Mouse (Mus musculus): Measurements from ENCODE around the gene Ch25h.

The Ch25h gene

GRCm38 (mm10) chr19:34471703-34472102, 3.3 kb downstream of the Ch25h start:
- CTCF ChIA-PET: no interaction called here

DNA sequence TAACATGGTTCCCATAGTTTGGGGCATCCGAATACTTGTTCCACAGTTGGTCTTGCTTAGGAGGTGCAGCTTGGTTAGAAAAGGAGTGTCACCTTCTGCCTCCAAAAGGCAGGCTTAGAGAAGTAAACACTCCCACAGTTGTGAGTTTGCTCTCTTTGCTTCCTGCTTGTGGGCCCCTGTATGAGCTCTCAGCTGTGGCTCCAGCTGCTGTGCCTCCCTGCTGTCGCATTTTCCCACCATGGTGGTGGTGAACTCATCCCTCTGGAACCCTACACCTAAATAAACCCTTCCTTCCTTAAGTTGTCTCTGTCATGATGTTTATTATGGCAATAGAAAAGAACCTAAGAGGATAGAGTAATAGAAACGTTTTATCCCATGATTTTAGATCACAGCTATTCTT, 6.2 kb downstream of the Ch25h start:
- CTCF ChIA-PET: no interaction called here

DNA sequence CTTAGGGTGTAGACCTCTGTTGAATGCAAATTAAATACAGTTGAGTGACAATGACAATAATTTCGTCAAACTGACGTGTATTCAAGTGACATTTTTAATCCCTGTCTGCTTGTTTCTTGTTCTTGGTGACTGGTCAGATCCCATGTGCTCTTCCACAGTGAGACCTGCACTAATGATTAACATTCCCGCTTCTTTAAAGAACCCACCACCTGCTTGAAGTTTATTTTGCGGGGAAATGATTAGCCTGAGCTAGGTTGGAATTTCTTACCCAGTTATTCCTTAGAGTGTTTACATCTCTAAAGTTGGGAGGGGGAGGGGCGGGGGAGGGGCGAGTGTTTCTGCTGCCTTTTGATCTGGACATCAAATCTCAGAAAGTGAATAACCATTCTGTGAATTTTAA, 6.7 kb downstream of the Ch25h start:
- CTCF ChIA-PET: no interaction called here

DNA sequence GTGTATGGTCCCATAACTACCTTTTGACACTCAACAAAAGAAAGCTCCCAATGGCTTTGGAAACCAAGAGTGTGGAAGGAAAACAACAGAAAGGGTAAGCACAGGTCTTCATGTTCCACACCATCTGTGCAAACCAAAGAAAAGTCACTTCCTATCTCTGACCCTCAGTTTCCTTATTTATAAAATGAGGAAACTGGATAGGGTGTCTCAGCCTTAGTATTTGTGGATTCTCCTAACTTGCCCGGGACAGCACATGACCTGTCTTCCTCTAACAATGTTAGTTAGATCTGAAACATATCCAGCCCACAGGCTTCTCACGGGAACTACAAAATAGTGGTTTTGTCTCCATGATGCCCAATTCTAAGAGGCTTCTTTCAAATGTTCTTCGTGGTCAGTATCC, 10.5 kb downstream of the Ch25h start:
- CTCF ChIA-PET: interaction anchor here (0.5 kb wide), 1 partner anchor 193 kb away, joined by 3 read pairs; no protein-coding TSS in a partner anchor

DNA sequence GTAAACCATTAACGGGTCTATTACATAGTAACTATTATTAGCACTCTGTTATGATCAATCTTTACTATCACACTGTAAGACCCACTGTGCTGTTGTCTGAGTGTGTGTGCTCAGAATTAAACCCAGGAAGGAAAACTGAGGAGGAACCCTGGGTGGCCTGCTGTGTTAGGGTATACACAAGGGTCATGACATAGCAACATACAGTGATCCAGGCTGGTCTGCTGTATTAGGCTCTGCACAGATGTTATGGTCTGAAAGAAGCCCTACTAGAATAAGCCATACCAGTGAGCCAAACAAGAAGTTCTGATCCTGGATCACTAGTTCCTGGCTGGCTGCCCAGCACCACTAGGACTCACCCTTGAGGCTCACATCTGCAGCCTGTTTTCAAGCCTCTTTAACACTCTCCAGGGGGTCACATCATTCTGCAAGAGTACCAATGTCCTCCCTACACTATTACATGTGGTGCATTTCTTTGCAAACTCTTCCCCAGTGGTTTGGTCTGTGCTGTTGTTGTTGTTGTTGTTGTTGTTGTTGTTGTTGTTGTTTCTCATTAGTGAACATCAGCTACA, 13.4 kb downstream of the Ch25h start:
- CTCF ChIA-PET: no interaction called here

DNA sequence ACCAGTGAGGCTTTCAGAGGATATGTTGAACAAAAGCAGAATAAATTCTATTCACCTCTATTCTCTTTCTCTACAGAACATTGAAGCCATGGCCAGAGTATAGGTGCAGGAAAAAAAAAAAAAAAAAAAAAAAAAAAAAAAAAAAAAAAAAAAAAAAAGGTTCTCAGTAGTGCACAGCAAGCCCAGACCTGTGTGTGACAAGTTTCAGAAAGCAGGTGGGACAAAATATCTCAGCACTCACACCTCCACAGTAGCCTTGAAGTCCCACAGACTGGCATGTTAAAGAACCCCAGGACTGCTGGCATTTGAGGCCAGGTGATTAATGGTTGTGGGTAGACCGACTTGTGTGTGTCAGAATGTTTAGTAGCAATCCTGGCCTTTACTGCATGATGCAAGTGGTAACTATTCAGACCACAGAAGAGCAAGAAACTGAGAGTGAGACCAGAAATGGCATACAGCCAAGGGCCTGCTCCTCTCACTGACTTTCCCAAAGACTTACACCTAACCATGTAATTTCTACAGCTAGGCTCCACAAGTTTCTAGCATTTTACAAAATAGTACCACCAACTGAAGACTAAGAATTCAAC, 24.1 kb downstream of the Ch25h start:
- CTCF ChIA-PET: no interaction called here

DNA sequence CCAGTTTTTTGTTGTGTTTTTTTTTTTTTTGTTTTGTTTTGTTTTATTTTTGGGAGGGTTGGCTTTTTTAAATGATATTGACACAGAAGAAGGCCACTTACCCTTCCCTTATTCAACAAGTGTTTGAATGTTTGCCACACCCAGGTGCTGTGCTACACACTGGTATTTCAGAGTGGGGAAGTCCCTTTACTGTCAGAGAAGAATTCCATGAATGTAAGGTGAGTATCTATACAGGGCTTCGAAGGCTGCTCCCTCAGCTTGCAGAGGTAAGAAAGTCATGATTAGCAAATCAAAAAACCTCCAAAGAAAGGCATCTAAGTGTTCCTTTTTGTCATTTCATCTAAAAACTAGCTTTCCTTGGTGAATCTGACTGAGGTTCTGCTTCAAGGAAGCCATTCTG, 26.1 kb downstream of the Ch25h start:
- CTCF ChIA-PET: no interaction called here

DNA sequence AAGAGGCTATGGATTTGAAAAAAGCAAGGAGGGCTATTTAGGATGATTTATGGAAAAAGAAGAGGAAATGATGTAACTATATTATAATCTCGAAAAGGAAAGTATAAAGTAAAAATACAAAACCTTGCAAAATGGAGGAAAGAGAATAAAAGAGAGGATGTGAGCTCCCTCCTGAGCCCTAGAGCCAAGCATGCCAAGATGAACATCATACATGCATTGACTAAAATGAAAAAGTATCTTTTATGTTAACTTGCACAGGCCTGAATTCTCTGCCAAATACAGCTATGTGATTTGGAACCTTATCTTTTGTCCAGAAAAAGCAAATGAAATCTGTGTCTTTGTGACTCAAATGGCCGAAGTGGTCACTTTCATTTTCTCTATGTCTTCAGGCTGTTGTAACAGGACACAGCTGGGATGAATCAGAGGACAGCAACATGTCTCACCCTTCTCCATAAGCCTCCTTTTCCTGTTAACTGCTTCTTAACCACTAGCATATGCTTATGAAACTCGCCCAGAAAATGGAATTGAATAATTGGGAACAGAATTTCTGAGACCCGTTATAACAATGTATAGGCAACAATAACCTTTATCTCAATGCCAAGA, 29.5 kb downstream of the Ch25h start:
- CTCF ChIA-PET: no interaction called here

GRCm38 (mm10) chr19:34444785-34445184, 30.2 kb downstream of the Ch25h start:
- CTCF ChIA-PET: no interaction called here

GRCm38 (mm10) chr19:34441979-34442378, 33.0 kb downstream of the Ch25h start:
- CTCF ChIA-PET: no interaction called here

- CTCF ChIA-PET: no interaction called here
Observed at GRCm38 (mm10) chr19:34435197-34435611, 39.8 kb downstream of the Ch25h start.

- CTCF ChIA-PET: no interaction called here
Observed at GRCm38 (mm10) chr19:34431314-34431713, 43.6 kb downstream of the Ch25h start.

- CTCF ChIA-PET: no interaction called here
Observed at GRCm38 (mm10) chr19:34423783-34424335, 51.1 kb downstream of the Ch25h start.

Data from spleen, embryonic (tissue).